Mouse (Mus musculus) myocyte (in vitro differentiated cells): ENCODE results near the gene Bcl3. TPM values are rescaled to one million over a fixed set of nuclear protein-coding genes. Genes with fewer than 3 reads are reported as not detected.

Experiments
- H3K27me3 ChIP-seq: one replicate; pipeline ENCODE4 v1.6.1; 2011; ENCODE audit not compliant: control insufficient read depth, insufficient read depth, insufficient read length
- H3K36me3 ChIP-seq: one replicate; pipeline ENCODE4 v1.6.1; 2011; ENCODE audit not compliant: control insufficient read depth, insufficient read depth
- H3K4me2 ChIP-seq: one replicate; pipeline ENCODE4 v1.6.1; 2011; ENCODE audit warnings: low read depth, control low read depth
- H3K4me3 ChIP-seq: one replicate; pipeline ENCODE4 v1.5.1; 2011; ENCODE audit warnings: mild to moderate bottlenecking, control low read depth, moderate library complexity
- H3K79me2 ChIP-seq: one replicate; pipeline ENCODE4 v1.6.1; 2011; ENCODE audit not compliant: control insufficient read depth, insufficient read depth
- H3ac ChIP-seq: one replicate; pipeline ENCODE4 v1.6.1; 2011; ENCODE audit not compliant: control insufficient read depth, insufficient read length
- CEBPB ChIP-seq: IDR thresholded peaks from 2 replicates; pipeline ENCODE4 v1.6.1; 2011; ENCODE audit warnings: mild to moderate bottlenecking, moderate library complexity; ENCODE audit not compliant: poor library complexity, insufficient read depth, severe bottlenecking
- E2F4 ChIP-seq: IDR thresholded peaks from one replicate; pipeline ENCODE4 v1.6.1; 2011; ENCODE audit warnings: mild to moderate bottlenecking, control low read depth, moderate library complexity; ENCODE audit not compliant: insufficient read depth
- MAX ChIP-seq: IDR thresholded peaks from one replicate; pipeline ENCODE4 v1.6.1; 2011; ENCODE audit warnings: low read depth, mild to moderate bottlenecking, control low read depth
- MYOD1 ChIP-seq, 3 experiments: IDR thresholded peaks; one replicate each; pipeline ENCODE4 v1.6.1; 2011; ENCODE audit warnings: control low read depth in 2 of 3, low read depth in 2 of 3, mild to moderate bottlenecking in 2 of 3, moderate library complexity in 1 of 3; ENCODE audit not compliant: insufficient read length in 2 of 3, control insufficient read depth in 1 of 3
- MYOG ChIP-seq, 3 experiments: IDR thresholded peaks; one replicate each; pipeline ENCODE4 v1.6.1; 2011; ENCODE audit warnings: control low read depth in 2 of 3, low read depth in 2 of 3, mild to moderate bottlenecking in 2 of 3; ENCODE audit not compliant: insufficient read length in 2 of 3, control insufficient read depth in 1 of 3, insufficient read depth in 1 of 3
- POLR2A ChIP-seq: IDR thresholded peaks from one replicate; pipeline ENCODE4 v1.6.1; 2011; ENCODE audit warnings: low read depth, mild to moderate bottlenecking, control low read depth, moderate library complexity; ENCODE audit not compliant: insufficient read length
- POLR2AphosphoS2 ChIP-seq: IDR thresholded peaks from one replicate; pipeline ENCODE4 v1.6.1; 2011; ENCODE audit warnings: low read depth, control low read depth; ENCODE audit not compliant: insufficient read length
- REST ChIP-seq: IDR thresholded peaks from one replicate; pipeline ENCODE4 v1.6.1; 2011; ENCODE audit warnings: mild to moderate bottlenecking, control low read depth, moderate library complexity; ENCODE audit not compliant: insufficient read depth, insufficient read length
- SRF ChIP-seq: IDR thresholded peaks from one replicate; pipeline ENCODE4 v1.6.1; 2011; ENCODE audit warnings: low read depth; ENCODE audit not compliant: control insufficient read depth, insufficient read length
- TCF12 ChIP-seq: IDR thresholded peaks from one replicate; pipeline ENCODE4 v1.6.1; 2011; ENCODE audit warnings: mild to moderate bottlenecking, control low read depth; ENCODE audit not compliant: poor library complexity, insufficient read depth, severe bottlenecking
- TCF3 ChIP-seq: IDR thresholded peaks from one replicate; pipeline ENCODE4 v1.6.1; 2011; ENCODE audit warnings: low read depth, control low read depth; ENCODE audit not compliant: insufficient read length
- USF1 ChIP-seq: IDR thresholded peaks from one replicate; pipeline ENCODE4 v1.6.1; 2011; ENCODE audit warnings: low read depth, mild to moderate bottlenecking, control low read depth, moderate library complexity
- polyA plus RNA-seq: library from polyadenylated mRNA; unstranded; fragments of >200 nt; fragmentation: generic; extraction: Trizol; gene quantifications from one replicate; pipeline ENCODE4 v1.2.1, GENCODE M21; 2012; ENCODE audit warnings: missing spikeins

The Bcl3 gene
- polyA plus RNA-seq, 1 experiment: 19.2 TPM

DNA sequence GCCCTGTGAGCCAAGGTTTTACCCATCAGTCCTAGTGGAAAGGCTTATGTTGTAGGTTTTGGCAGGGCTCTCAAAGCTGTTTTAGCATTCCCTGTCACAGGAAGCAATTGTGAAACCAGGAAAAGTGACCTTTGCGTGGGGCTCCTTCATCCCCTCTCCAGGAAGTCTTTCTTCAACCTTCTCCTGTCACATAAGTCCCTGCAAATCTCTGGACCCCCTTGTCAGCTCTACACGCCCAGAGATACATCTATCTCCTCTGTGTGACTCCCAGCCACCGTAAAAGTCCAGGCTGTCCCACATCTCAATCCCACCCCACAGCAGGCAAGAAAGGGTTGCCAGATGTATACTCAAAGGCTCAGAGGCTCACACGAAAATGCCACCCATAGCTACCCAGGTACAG, 50.9 kb downstream of the Bcl3 start:
- Histone ChIP-seq H3ac (no peak overlapping the region), H3K27me3 (peaks cover 14% of the 10 kb centered on the region), H3K4me2 (no peak overlapping the region), H3K4me3 (no peak overlapping the region), H3K36me3 (no peaks in the 10 kb centered on the region), H3K79me2 (no peaks in the 10 kb centered on the region)
- TF ChIP-seq CEBPB: no peak
- no peak for TF ChIP-seq TCF12
- no peak for TF ChIP-seq MYOD1 (IDR thresholded peaks at IDR 0.05; ENCODE audit: control insufficient read depth in 1 of 3, insufficient read length in 2 of 3, low read depth in 2 of 3)
- TF ChIP-seq USF1: no peak
- no peak for TF ChIP-seq MAX
- no peak for TF ChIP-seq SRF
- no peak for TF ChIP-seq POLR2A
- no peak for TF ChIP-seq E2F4
- TF ChIP-seq TCF3: no peak
- no peak for TF ChIP-seq POLR2AphosphoS2

- Histone ChIP-seq H3K79me2 (no peaks in the 10 kb centered on the region), H3K27me3 (peaks cover 14% of the 10 kb centered on the region), H3K4me3 (peak within 1 kb of the TSS; percentile 12), H3ac (no peak within 1 kb of the TSS), H3K36me3 (no peaks in the 10 kb centered on the region), H3K4me2 (peak within 1 kb of the TSS; percentile 60)
- no peak for TF ChIP-seq MAX
- no peak for TF ChIP-seq E2F4
- TF ChIP-seq USF1: no peak
- no peak for TF ChIP-seq REST
- no peak for TF ChIP-seq TCF3
- no peak for TF ChIP-seq TCF12
- TF ChIP-seq CEBPB: no peak
- TF ChIP-seq MYOG (IDR thresholded peaks at IDR 0.05; ENCODE audit: control insufficient read depth in 1 of 3, insufficient read depth in 1 of 3, insufficient read length in 2 of 3, low read depth in 2 of 3): no peak
- TF ChIP-seq SRF: no peak
- TF ChIP-seq POLR2AphosphoS2: no peak
- TF ChIP-seq MYOD1 (IDR thresholded peaks at IDR 0.05; ENCODE audit: control insufficient read depth in 1 of 3, insufficient read length in 2 of 3, low read depth in 2 of 3): no peak
- TF ChIP-seq POLR2A: no peak
Measured at GRCm38 (mm10) chr7:19770984-19771391, 51.6 kb downstream of the Bcl3 start, which contains the start of gene Bcam. Gene Bcam (minus strand): TSS chr7:19771016.

DNA sequence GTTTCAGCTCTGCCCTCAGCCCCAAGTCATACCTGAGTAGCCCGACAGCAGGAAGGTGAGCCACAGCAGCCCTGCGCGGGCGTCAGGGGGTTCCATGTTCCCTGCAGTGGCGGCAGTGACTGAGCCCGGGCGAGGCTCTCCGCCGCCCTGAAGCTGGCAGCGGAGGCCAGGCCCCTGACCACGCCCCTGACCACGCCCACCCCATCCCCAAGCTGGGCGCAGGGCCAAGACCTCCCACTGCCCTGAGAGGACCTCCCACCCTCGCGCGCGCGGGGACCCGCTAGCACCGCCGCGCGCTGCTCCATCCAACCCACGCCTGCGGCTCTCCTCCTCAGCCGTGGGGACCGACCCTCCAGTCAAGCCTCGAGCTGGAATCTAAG, 52.2 kb downstream of the Bcl3 start:
- TF ChIP-seq POLR2A: peak; percentile 69
- no peak for TF ChIP-seq E2F4
- H3K36me3 ChIP-seq: no peaks in the 10 kb centered on the region
- peak overlapping the region; percentile 12 for H3K4me3 ChIP-seq
- no peak overlapping the region for H3ac ChIP-seq
- peaks cover 14% of the 10 kb centered on the region for H3K27me3 ChIP-seq
- peak overlapping the region; percentile 60 for H3K4me2 ChIP-seq
- no peaks in the 10 kb centered on the region for H3K79me2 ChIP-seq

- H3K27me3 ChIP-seq: peaks cover 14% of the 10 kb centered on the region
- no peak for TF ChIP-seq E2F4
- TF ChIP-seq MYOG (IDR thresholded peaks at IDR 0.05; ENCODE audit: control insufficient read depth in 1 of 3, insufficient read depth in 1 of 3, insufficient read length in 2 of 3, low read depth in 2 of 3): no peak
- TF ChIP-seq CEBPB: no peak
- no peak for TF ChIP-seq MAX
- no peak for TF ChIP-seq REST
- TF ChIP-seq TCF12: no peak
- no peak for TF ChIP-seq POLR2AphosphoS2
- TF ChIP-seq SRF: no peak
- no peaks in the 10 kb centered on the region for H3K79me2 ChIP-seq
- peak overlapping the region; percentile 60 for H3K4me2 ChIP-seq
- peak overlapping the region; percentile 12 for H3K4me3 ChIP-seq
- H3K36me3 ChIP-seq: no peaks in the 10 kb centered on the region
- H3ac ChIP-seq: no peak overlapping the region
Measured at GRCm38 (mm10) chr7:19769434-19770374, 52.9 kb downstream of the Bcl3 start.

- H3K27me3 ChIP-seq: peaks cover 14% of the 10 kb centered on the region
- no peak overlapping the region for H3ac ChIP-seq
- H3K36me3 ChIP-seq: no peaks in the 10 kb centered on the region
- H3K79me2 ChIP-seq: no peaks in the 10 kb centered on the region
- TF ChIP-seq TCF12 (no peak), POLR2A (no peak), CEBPB (no peak), MAX (no peak), REST (no peak), MYOG (IDR thresholded peaks at IDR 0.05; ENCODE audit: control insufficient read depth in 1 of 3, insufficient read depth in 1 of 3, insufficient read length in 2 of 3, low read depth in 2 of 3) (no peak), USF1 (no peak), TCF3 (no peak), SRF (no peak), MYOD1 (IDR thresholded peaks at IDR 0.05; ENCODE audit: control insufficient read depth in 1 of 3, insufficient read length in 2 of 3, low read depth in 2 of 3) (no peak), E2F4 (no peak), POLR2AphosphoS2 (no peak)
- H3K4me3 ChIP-seq: peak overlapping the region; percentile 12
- H3K4me2 ChIP-seq: peak overlapping the region; percentile 60
Measured at GRCm38 (mm10) chr7:19769001-19769400, 53.6 kb downstream of the Bcl3 start.
